Mouse (Mus musculus) midbrain, embryonic 10.5 days (tissue): Measurements from ENCODE around the gene B230219D22Rik. TPM values are rescaled to one million over a fixed set of nuclear protein-coding genes. Genes with fewer than 3 reads are reported as not detected.
"Not testable (repeated sequence)": the region's sequence is repeated elsewhere in the genome, so short reads cannot be mapped to it uniquely, and the experiment has no call there.

Source experiments
- DNase-seq: peaks from one replicate; pipeline ENCODE4 v3.0.0-alpha.2; 2017; ENCODE audit warnings: low spot score
- H3K27ac ChIP-seq: fragments of 300-500 bp; sonication (generic); replicated peaks from 2 replicates; pipeline ENCODE4 v1.5.1; 2016; ENCODE audit warnings: mild to moderate bottlenecking
- H3K27me3 ChIP-seq: fragments of 300-500 bp; sonication (generic); 2 replicates; pipeline ENCODE4 v1.6.1; 2016; ENCODE audit warnings: low read depth, mild to moderate bottlenecking; ENCODE audit not compliant: poor library complexity, severe bottlenecking
- H3K36me3 ChIP-seq: fragments of 300-500 bp; sonication (generic); 2 replicates; pipeline ENCODE4 v1.6.1; 2016; ENCODE audit warnings: mild to moderate bottlenecking, moderate library complexity
- H3K4me1 ChIP-seq: fragments of 300-500 bp; sonication (generic); 2 replicates; pipeline ENCODE4 v1.6.1; 2016
- H3K4me3 ChIP-seq: fragments of 300-500 bp; sonication (generic); 2 replicates; pipeline ENCODE4 v1.5.1; 2016; ENCODE audit warnings: mild to moderate bottlenecking, moderate library complexity
- H3K9me3 ChIP-seq: fragments of 300-500 bp; sonication (generic); replicated peaks from 2 replicates; pipeline ENCODE4 v1.6.1; 2016; ENCODE audit warnings: mild to moderate bottlenecking
- WGBS: fragments of 180-500 bp; shearing (Covaris S2); methylation state at CpG from one replicate; pipeline ENCODE4 v1.1.7; 2016; 5-methylcytosine and 5-hydroxymethylcytosine counted together
- polyA plus RNA-seq: library from polyadenylated mRNA; unstranded; fragments of >200 nt; fragmentation: Nextera tagmentation; extraction: Ambion mirVana; gene quantifications from 2 replicates; pipeline ENCODE4 v1.2.1, GENCODE M21; 2016

Gene B230219D22Rik
- polyA plus RNA-seq, 1 experiment from 2014 or later, result 48.3 TPM

GRCm38 (mm10) chr13:55695989-55696388, 3.1 kb downstream of the B230219D22Rik start:
- H3K27ac ChIP-seq, H3K4me3 ChIP-seq, H3K9me3 ChIP-seq, H3K27me3 ChIP-seq, DNase-seq: not testable (repeated sequence)
- peaks cover 53% of the 10 kb centered on the region for H3K36me3 ChIP-seq
- 80% methylated on average over 2 of the region's 3 CpGs for WGBS
- peaks cover 26% of the 10 kb centered on the region for H3K4me1 ChIP-seq

- H3K27ac ChIP-seq, result no peak overlapping the region
- H3K9me3 ChIP-seq, result no peaks in the 10 kb centered on the region
- H3K4me3 ChIP-seq, result no peak overlapping the region
- whole genome bisulfite sequencing, result 93% methylated on average over 4 of the region's 4 CpGs
- peaks cover 72% of the 10 kb centered on the region for H3K36me3 ChIP-seq
- no peaks in the 10 kb centered on the region for H3K4me1 ChIP-seq
- DNase-seq, result no peak
- no peaks in the 10 kb centered on the region for H3K27me3 ChIP-seq
Measured at GRCm38 (mm10) chr13:55704301-55704700, 11.4 kb downstream of the B230219D22Rik start.

- peaks cover 5% of the 10 kb centered on the region for H3K36me3 ChIP-seq
- DNase-seq, result no peak
- 93% methylated on average over 3 of the region's 3 CpGs for WGBS
- no peak overlapping the region for H3K27ac ChIP-seq
- peaks cover 14% of the 10 kb centered on the region for H3K4me1 ChIP-seq
- no peaks in the 10 kb centered on the region for H3K9me3 ChIP-seq
- H3K27me3 ChIP-seq, result no peaks in the 10 kb centered on the region
- no peak overlapping the region for H3K4me3 ChIP-seq
Measured at GRCm38 (mm10) chr13:55712846-55713245, 19.9 kb downstream of the B230219D22Rik start.

GRCm38 (mm10) chr13:55714501-55715166, 21.7 kb downstream of the B230219D22Rik start, which contains the start of gene Txndc15:
Gene Txndc15, plus strand, starts transcription at chr13:55714650.
- WGBS, result under 1% methylated on average over 63 of the region's 63 CpGs
- H3K4me3 ChIP-seq, result peak within 1 kb of the TSS; percentile 74
- DNase-seq, result peak; percentile 87
- H3K36me3 ChIP-seq, result peaks cover 23% of the 10 kb centered on the region
- peaks cover 14% of the 10 kb centered on the region for H3K4me1 ChIP-seq
- no peaks in the 10 kb centered on the region for H3K9me3 ChIP-seq
- H3K27me3 ChIP-seq, result no peaks in the 10 kb centered on the region
- H3K27ac ChIP-seq, result peak within 1 kb of the TSS; percentile 95

- Histone ChIP-seq H3K36me3 (peaks cover 28% of the 10 kb centered on the region), H3K4me3 (peak overlapping the region; percentile 74), H3K27ac (peak overlapping the region; percentile 95), H3K4me1 (peaks cover 14% of the 10 kb centered on the region), H3K9me3 (no peaks in the 10 kb centered on the region), H3K27me3 (no peaks in the 10 kb centered on the region)
- 10% methylated on average over 5 of the region's 5 CpGs for WGBS
- DNase-seq, result no peak
Measured at GRCm38 (mm10) chr13:55715167-55715512, 22.2 kb downstream of the B230219D22Rik start.

GRCm38 (mm10) chr13:55715908-55716510, 23.1 kb downstream of the B230219D22Rik start:
- H3K4me1 ChIP-seq, result peaks cover 14% of the 10 kb centered on the region
- H3K36me3 ChIP-seq, result peaks cover 36% of the 10 kb centered on the region
- no peak for DNase-seq
- no peaks in the 10 kb centered on the region for H3K9me3 ChIP-seq
- no peak overlapping the region for H3K27ac ChIP-seq
- 88% methylated on average over 7 of the region's 7 CpGs for WGBS
- H3K27me3 ChIP-seq, result no peaks in the 10 kb centered on the region
- peak overlapping the region; percentile 74; the same call in 1 of the 2 replicates for H3K4me3 ChIP-seq

GRCm38 (mm10) chr13:55721516-55721915, 28.6 kb downstream of the B230219D22Rik start:
- Histone ChIP-seq H3K36me3 (peaks cover 87% of the 10 kb centered on the region), H3K4me1 (no peaks in the 10 kb centered on the region; the same call in 1 of the 2 replicates), H3K27ac (no peak overlapping the region), H3K4me3 (no peak overlapping the region), H3K27me3 (no peaks in the 10 kb centered on the region), H3K9me3 (no peaks in the 10 kb centered on the region)
- DNase-seq, result no peak
- 78% methylated on average over 8 of the region's 8 CpGs for WGBS

GRCm38 (mm10) chr13:55721995-55722394, 29.1 kb downstream of the B230219D22Rik start:
- H3K27me3 ChIP-seq, result no peaks in the 10 kb centered on the region
- no peak for DNase-seq
- H3K4me3 ChIP-seq, result no peak overlapping the region
- H3K9me3 ChIP-seq, result no peaks in the 10 kb centered on the region
- H3K27ac ChIP-seq, result no peak overlapping the region
- H3K4me1 ChIP-seq, result peaks cover 1% of the 10 kb centered on the region; the same call in 1 of the 2 replicates
- 86% methylated on average over 2 of the region's 2 CpGs for WGBS
- H3K36me3 ChIP-seq, result peaks cover 87% of the 10 kb centered on the region

GRCm38 (mm10) chr13:55726598-55727119, 33.7 kb downstream of the B230219D22Rik start:
- Histone ChIP-seq H3K27ac (peak overlapping the region; percentile 96), H3K9me3 (no peaks in the 10 kb centered on the region), H3K4me3 (peak overlapping the region; percentile 72), H3K4me1 (peaks cover 5% of the 10 kb centered on the region; the same call in 1 of the 2 replicates), H3K27me3 (no peaks in the 10 kb centered on the region), H3K36me3 (peaks cover 44% of the 10 kb centered on the region)
- 8% methylated on average over 4 of the region's 4 CpGs for WGBS
- DNase-seq, result no peak

- under 1% methylated on average over 73 of the region's 73 CpGs for WGBS
- DNase-seq, result peak; percentile 86
- H3K27ac ChIP-seq, result peak within 1 kb of the TSS; percentile 96
- peaks cover 38% of the 10 kb centered on the region for H3K36me3 ChIP-seq
- no peaks in the 10 kb centered on the region for H3K9me3 ChIP-seq
- H3K4me3 ChIP-seq, result peak within 1 kb of the TSS; percentile 72
- peaks cover 5% of the 10 kb centered on the region; the same call in 1 of the 2 replicates for H3K4me1 ChIP-seq
- no peaks in the 10 kb centered on the region for H3K27me3 ChIP-seq
Measured at GRCm38 (mm10) chr13:55727120-55727838, 34.4 kb downstream of the B230219D22Rik start, which contains the start of gene Pcbd2. Gene Pcbd2, plus strand, starts transcription at chr13:55727368.

GRCm38 (mm10) chr13:55727839-55728238, 34.9 kb downstream of the B230219D22Rik start:
- Histone ChIP-seq H3K27ac (peak overlapping the region; percentile 96), H3K4me3 (peak overlapping the region; percentile 72), H3K36me3 (peaks cover 33% of the 10 kb centered on the region), H3K27me3 (no peaks in the 10 kb centered on the region), H3K4me1 (peaks cover 5% of the 10 kb centered on the region; the same call in 1 of the 2 replicates), H3K9me3 (no peaks in the 10 kb centered on the region)
- WGBS, result 7% methylated on average over 19 of the region's 19 CpGs
- DNase-seq, result peak; percentile 78

GRCm38 (mm10) chr13:55730716-55731115, 37.8 kb downstream of the B230219D22Rik start:
- WGBS, result 88% methylated on average over 7 of the region's 7 CpGs
- Histone ChIP-seq H3K4me1 (peaks cover 5% of the 10 kb centered on the region; the same call in 1 of the 2 replicates), H3K36me3 (peaks cover 6% of the 10 kb centered on the region), H3K9me3 (no peaks in the 10 kb centered on the region), H3K27ac (no peak overlapping the region), H3K4me3 (no peak overlapping the region), H3K27me3 (no peaks in the 10 kb centered on the region)
- no peak for DNase-seq
